Mouse (Mus musculus): Measurements from ENCODE around the gene Sh3bgrl2. TPM values are rescaled to one million over a fixed set of nuclear protein-coding genes. Genes with fewer than 3 reads are reported as not detected.

Sh3bgrl2 gene
- total RNA-seq, 1 experiment from 2014 or later = 2.4 TPM

GRCm38 (mm10) chr9:83582748-83583147 is 34.6 kb downstream of the Sh3bgrl2 start:
- ATAC-seq (replicated peaks; ENCODE audit: insufficient number of reproducible peaks, low FRiP score, low TSS enrichment, poor library complexity, severe bottlenecking) = no peak

DNA sequence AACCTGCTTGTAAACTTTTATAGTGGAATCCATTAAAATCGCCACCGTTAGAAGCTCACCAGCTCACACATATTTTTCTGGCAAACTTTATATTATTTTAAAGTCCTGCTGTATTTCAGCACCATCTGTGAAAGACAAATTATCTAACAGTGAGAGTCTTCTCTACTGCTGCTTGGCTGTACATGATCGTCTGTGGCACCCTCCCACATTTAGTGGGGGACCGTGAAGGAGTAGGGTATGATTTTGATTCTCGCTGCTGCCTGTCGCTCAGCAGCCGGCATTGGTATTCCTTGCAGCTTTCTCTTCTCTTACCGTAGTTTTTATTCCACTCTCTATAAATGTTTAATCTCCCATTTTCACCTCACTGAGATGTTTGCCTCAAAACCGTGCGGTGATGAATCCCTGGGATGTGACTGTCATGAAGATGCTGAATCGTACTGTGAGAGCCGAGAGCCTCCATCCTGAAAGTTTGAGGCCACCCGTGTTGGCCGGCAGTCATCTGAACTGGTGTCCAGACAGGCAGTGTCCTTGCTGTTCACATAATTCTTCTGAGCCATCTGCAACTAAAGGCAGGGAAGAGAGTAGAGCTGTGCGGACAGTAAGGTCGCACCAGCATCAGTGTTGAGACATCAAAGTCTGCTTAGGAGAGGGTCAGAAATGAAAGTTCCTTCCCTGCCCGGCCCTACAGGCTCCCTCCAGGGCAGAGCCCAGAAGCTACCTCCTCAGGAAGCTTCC is 38.4 kb downstream of the Sh3bgrl2 start:
- no peak for ATAC-seq (replicated peaks; ENCODE audit: insufficient number of reproducible peaks, low FRiP score, low TSS enrichment, poor library complexity, severe bottlenecking)

DNA sequence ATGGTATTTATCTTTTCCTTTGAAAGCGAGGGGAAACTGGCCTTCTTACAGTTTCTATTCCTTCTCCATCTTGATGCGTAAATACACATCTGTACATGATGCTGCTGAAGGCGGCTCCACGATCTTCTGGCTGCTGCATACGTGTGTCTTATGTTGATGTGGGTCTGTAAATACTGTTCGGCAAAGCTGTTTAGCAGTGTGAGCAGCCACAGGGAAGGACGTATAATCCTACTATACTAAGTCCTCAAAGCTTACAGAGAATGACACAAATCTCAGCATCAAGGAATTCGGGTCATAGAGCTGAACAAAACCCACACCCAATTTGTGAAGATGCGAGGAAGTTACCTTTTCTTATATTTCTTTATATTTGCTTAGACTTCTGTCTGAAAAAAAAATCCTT is 39.0 kb downstream of the Sh3bgrl2 start:
- ATAC-seq (replicated peaks; ENCODE audit: insufficient number of reproducible peaks, low FRiP score, low TSS enrichment, poor library complexity, severe bottlenecking) = no peak

DNA sequence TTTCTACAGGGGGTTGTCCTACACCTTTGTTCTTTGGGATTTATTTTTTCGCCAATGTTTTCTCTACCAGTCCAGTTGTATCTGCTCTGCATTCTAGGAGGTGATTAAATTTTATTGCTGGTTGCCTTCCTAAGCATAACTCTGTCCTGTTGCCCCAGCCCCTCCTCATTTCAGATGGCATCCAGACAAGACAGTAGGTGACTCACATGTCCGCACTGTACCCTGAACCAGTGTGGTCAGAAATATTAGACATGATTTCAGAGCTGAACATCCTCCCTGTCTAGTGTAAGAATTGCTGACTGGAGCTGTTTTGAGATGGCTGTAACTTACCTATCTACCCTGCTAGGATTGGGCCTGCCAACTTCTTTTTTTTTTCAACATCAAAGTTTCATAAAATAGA is 40.9 kb downstream of the Sh3bgrl2 start:
- no peak for ATAC-seq (replicated peaks; ENCODE audit: insufficient number of reproducible peaks, low FRiP score, low TSS enrichment, poor library complexity, severe bottlenecking)

DNA sequence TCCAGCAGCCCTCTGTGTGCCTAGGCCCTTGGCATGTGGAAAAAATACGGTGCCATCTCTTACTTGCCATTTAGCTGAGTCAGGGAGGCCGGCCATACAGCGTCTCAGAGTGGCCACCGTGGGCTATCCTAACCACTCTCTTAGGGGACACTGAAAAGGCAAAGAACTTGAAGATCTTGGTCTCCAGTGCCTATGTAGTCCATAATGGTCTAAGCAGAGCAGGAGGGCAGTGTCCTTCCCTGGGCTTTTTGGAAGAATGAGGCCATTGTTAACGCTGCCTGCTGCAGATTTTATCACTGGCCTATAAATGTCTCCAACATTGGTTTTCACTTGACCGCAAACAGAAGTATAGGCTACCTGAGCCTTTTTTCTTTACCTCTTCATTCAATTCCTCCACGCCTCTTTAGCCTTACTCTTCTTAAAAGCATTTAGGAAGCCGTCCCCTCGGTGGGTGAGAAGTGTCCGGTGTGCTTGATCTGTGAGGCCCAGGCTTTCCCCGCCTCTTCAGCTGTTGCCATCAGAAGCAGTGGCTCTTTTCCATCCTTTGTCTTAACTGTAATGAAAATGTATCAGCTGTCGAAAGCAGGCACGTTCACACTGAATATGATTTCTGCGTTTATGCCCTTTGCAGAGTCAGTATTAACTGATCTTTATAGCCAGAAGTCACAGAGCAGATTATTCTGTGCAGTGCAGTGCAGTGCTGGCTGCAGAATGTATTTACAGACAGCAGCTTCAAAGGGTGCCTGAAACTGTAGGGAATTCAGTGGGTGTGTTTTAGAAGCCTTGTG is 41.7 kb downstream of the Sh3bgrl2 start:
- ATAC-seq (replicated peaks; ENCODE audit: insufficient number of reproducible peaks, low FRiP score, low TSS enrichment, poor library complexity, severe bottlenecking) = no peak

- no peak for ATAC-seq (replicated peaks; ENCODE audit: insufficient number of reproducible peaks, low FRiP score, low TSS enrichment, poor library complexity, severe bottlenecking)
These were observed 43.8 kb downstream of the Sh3bgrl2 start for GRCm38 (mm10) chr9:83591848-83592456.

- no peak for ATAC-seq (replicated peaks; ENCODE audit: insufficient number of reproducible peaks, low FRiP score, low TSS enrichment, poor library complexity, severe bottlenecking)
These were observed 45.7 kb downstream of the Sh3bgrl2 start for GRCm38 (mm10) chr9:83593811-83594210.

- no peak for ATAC-seq (replicated peaks; ENCODE audit: insufficient number of reproducible peaks, low FRiP score, low TSS enrichment, poor library complexity, severe bottlenecking)
These were observed 48.0 kb downstream of the Sh3bgrl2 start for GRCm38 (mm10) chr9:83596132-83596531.

DNA sequence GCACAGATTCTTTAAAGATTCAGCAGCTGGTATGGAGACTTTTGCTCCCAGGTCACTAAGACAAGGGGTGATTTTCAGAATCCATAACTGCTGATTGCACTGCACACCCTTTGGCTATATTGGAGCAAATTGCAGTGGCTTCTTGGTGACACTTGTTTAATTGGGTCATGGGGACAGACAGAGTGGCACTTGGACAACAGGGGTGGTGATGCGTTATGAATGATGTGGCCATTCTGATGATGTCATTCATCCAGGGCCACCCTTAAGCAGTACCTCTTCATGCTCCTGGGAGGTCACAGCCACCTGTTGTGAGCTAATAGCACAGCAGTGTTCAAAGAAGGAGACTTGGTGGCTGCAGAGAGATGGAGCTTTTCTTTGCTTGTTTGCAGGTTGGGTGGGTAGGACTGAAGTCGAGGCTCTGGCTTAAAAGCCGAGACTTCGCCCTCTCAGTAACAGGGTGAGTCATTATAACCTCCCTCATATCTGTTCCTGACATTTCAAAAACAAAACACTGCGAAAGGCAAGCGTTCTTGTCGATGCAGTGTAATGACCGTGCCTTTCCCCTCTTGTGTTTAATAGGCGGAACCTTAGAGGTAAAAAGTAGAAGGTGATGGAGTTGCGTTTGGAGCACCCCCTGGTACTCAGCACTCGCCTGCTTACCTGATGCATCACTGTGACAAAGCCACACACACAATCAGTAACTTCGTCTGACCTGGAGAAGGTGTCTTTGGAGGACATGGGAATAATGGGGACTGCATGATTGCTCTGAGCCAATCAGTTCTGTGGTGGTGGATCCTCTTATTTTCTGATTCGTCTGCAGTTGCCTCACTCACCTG is 48.7 kb downstream of the Sh3bgrl2 start:
- ATAC-seq (replicated peaks; ENCODE audit: insufficient number of reproducible peaks, low FRiP score, low TSS enrichment, poor library complexity, severe bottlenecking) = no peak

- ATAC-seq (replicated peaks; ENCODE audit: insufficient number of reproducible peaks, low FRiP score, low TSS enrichment, poor library complexity, severe bottlenecking) = no peak
These were observed 49.9 kb downstream of the Sh3bgrl2 start for GRCm38 (mm10) chr9:83598047-83598446.

GRCm38 (mm10) chr9:83599505-83599904 is 51.4 kb downstream of the Sh3bgrl2 start:
- ATAC-seq (replicated peaks; ENCODE audit: insufficient number of reproducible peaks, low FRiP score, low TSS enrichment, poor library complexity, severe bottlenecking) = no peak

DNA sequence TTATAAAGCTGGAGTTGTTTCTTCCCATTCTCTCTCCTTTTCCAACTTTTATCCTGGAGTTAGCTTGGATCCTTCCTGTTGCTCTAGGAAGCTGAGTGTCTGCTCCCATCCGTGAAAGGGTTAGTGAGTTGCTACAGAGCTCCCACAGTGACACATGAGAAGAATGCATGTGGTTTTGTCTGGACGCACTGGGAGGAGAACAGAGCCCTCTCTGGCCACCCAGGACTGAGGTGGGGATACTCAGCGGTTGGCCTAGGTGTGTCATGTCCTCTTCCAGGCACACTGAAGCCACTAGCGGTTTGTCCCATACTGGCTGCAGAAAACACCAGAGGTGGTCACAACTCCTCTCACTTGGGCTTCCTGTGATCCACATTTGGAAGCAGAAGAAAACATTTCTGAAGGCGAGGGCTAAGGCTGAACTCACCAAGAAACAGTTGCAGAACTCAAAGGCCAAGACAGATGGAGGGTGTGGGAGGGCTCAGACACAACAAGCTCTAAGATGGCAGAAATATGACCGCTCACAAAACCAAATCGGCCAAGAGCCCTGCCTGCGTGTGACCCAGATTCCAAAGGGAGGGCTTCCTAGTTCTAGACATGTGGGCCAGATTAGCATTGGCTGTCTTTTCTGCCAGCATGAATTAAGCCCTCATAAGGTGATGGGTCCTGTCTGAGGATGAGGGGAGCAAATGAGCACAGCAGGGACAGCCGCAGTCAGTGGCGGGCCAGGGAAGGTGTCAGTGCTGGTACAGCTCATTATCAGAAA is 52.3 kb downstream of the Sh3bgrl2 start:
- no peak for ATAC-seq (replicated peaks; ENCODE audit: insufficient number of reproducible peaks, low FRiP score, low TSS enrichment, poor library complexity, severe bottlenecking)

GRCm38 (mm10) chr9:83602176-83602770 is 54.1 kb downstream of the Sh3bgrl2 start:
- ATAC-seq (replicated peaks; ENCODE audit: insufficient number of reproducible peaks, low FRiP score, low TSS enrichment, poor library complexity, severe bottlenecking) = no peak

DNA sequence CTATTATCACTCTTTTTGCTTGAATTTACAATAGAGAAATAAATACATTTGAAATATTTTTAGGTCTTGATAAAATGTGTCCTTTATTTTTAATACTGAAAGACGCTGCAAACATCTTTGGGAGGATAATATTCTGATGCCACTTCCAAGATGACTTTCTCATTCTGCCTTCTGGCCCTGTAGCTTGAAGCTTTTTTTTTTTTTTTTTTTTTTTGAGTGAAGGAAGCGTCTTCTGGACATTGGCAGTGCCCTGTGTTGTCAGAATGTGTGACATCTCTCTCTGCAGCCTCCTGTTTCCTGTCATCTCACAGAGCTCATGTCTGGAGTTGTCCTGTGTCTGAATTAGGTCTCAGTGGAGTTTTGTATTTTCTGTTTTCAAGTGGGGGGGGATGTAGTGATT is 55.0 kb downstream of the Sh3bgrl2 start:
- no peak for ATAC-seq (replicated peaks; ENCODE audit: insufficient number of reproducible peaks, low FRiP score, low TSS enrichment, poor library complexity, severe bottlenecking)

GRCm38 (mm10) chr9:83605886-83606640 is 57.9 kb downstream of the Sh3bgrl2 start:
- ATAC-seq (replicated peaks; ENCODE audit: insufficient number of reproducible peaks, low FRiP score, low TSS enrichment, poor library complexity, severe bottlenecking) = no peak

DNA sequence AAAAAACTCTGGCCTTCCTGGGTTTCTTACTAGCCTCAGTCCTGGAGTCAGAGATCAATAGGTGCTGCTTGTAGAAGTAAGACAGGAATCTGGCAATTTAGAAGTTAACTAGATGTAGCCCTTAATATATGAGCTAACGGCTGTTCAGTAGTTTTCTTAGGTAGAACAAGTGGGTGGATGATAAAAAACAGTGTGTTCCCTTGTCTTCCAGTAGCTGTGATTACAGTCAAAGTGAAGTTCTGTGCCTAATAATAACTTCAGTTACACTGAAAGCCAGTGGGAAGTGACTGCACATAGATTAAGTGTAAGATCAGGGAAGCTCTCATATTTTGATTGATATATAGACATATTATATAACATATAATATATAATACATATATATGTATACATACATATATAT is 60.0 kb downstream of the Sh3bgrl2 start:
- no peak for ATAC-seq (replicated peaks; ENCODE audit: insufficient number of reproducible peaks, low FRiP score, low TSS enrichment, poor library complexity, severe bottlenecking)

Measured in monocyte, adult 5-6 weeks (primary cell).